Mouse (Mus musculus): Measurements from ENCODE around the gene Radil.

GRCm38 (mm10) chr5:142450846-142451245 lies 100.1 kb downstream of the Radil start:
- TF ChIP-seq POLR2A (IDR thresholded peaks at IDR 0.05; ENCODE audit: borderline replicate concordance, extremely low read depth, low read depth, low read length), result no peak
- TF ChIP-seq CTCF (IDR thresholded peaks at IDR 0.05; ENCODE audit: insufficient read depth, low read length), result no peak
